Mouse (Mus musculus) fibroblast of lung, adult 2 months (primary cell): ENCODE measurements at regions not wholly inside any gene's neighbourhood (a gene's known extent, or its start where the extent isn't known, plus 50 kb on each side); places are given as distances from the start of the nearest gene placed in this dataset.

Source experiments
- DNase-seq: peaks from one replicate; pipeline ENCODE4 v3.0.0-alpha.2; 2011; ENCODE audit warnings: low read depth

- DNase-seq = no peak
Measured at GRCm38 (mm10) chr3:133599731-133600130, 54.8 kb upstream of the Tet2 start.

- DNase-seq = peak; percentile 79
Measured at GRCm38 (mm10) chr3:133600447-133601220, 55.7 kb upstream of the Tet2 start.

GRCm38 (mm10) chr3:133605460-133605859, 60.5 kb upstream of the Tet2 start:
- DNase-seq = no peak

GRCm38 (mm10) chr3:133608845-133609261, 63.9 kb upstream of the Tet2 start:
- DNase-seq = no peak

- DNase-seq = no peak
Measured at GRCm38 (mm10) chr3:133613836-133614711, 69.1 kb upstream of the Tet2 start.

- no peak for DNase-seq
Measured at GRCm38 (mm10) chr3:133614712-133615426, 69.9 kb upstream of the Tet2 start.

GRCm38 (mm10) chr3:133617036-133617435, 72.1 kb upstream of the Tet2 start:
- DNase-seq = no peak

- no peak for DNase-seq
Measured at GRCm38 (mm10) chr3:133618491-133618890, 73.6 kb upstream of the Tet2 start.

- no peak for DNase-seq
Measured at GRCm38 (mm10) chr3:133623201-133623744, 78.3 kb upstream of the Tet2 start.

GRCm38 (mm10) chr3:133624079-133624875, 79.3 kb upstream of the Tet2 start:
- DNase-seq = no peak

GRCm38 (mm10) chr3:133625046-133625445, 80.1 kb upstream of the Tet2 start:
- DNase-seq = no peak

GRCm38 (mm10) chr3:133626442-133626841, 81.5 kb upstream of the Tet2 start:
- peak; percentile 7 for DNase-seq

- DNase-seq = no peak
Measured at GRCm38 (mm10) chr3:133627116-133627844, 82.3 kb upstream of the Tet2 start.

GRCm38 (mm10) chr3:133634306-133634705, 89.4 kb upstream of the Tet2 start:
- no peak for DNase-seq

GRCm38 (mm10) chr3:133645604-133646003, 100.7 kb upstream of the Tet2 start:
- DNase-seq = no peak

- DNase-seq = no peak
Measured at GRCm38 (mm10) chr3:133646449-133647059, 101.6 kb upstream of the Tet2 start.

- no peak for DNase-seq
Measured at GRCm38 (mm10) chr3:133650025-133650424, 105.1 kb upstream of the Tet2 start.

- DNase-seq = no peak
Measured at GRCm38 (mm10) chr3:133651996-133652395, 107.1 kb upstream of the Tet2 start.

GRCm38 (mm10) chr3:133659759-133660158, 114.8 kb upstream of the Tet2 start:
- DNase-seq = no peak

GRCm38 (mm10) chr3:133661303-133661702, 116.4 kb upstream of the Tet2 start:
- DNase-seq = no peak
